Mouse (Mus musculus): ENCODE results near the gene Zc3hav1.
A peak's percentile ranks its signal among the peaks of the same experiment; 100 is the strongest.

The Zc3hav1 gene

DNA sequence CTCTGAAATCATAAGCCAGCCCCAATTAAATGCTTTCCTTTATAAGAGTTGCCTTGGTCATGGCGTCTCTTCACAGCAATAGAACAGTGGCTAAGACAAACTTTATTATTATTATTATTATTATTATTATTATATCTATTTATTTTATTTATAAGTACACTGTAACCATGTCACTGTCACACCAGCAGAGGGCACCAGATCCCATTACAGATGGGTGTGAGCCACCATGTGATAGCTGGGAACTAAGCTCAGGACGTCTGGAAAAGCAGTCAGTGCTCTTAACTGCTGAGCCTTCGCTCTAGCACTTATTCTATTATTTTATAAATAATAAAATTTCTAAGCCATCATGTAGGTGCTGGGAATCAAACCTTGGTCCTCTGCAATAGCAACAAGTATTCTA is 60.7 kb downstream of the Zc3hav1 start:
- DNase-seq (ENCODE audit: low spot score in 2 of 2): no peak

- DNase-seq (ENCODE audit: low spot score in 2 of 2): no peak
These were observed 61.3 kb downstream of the Zc3hav1 start for GRCm38 (mm10) chr6:38292871-38293646.

DNA sequence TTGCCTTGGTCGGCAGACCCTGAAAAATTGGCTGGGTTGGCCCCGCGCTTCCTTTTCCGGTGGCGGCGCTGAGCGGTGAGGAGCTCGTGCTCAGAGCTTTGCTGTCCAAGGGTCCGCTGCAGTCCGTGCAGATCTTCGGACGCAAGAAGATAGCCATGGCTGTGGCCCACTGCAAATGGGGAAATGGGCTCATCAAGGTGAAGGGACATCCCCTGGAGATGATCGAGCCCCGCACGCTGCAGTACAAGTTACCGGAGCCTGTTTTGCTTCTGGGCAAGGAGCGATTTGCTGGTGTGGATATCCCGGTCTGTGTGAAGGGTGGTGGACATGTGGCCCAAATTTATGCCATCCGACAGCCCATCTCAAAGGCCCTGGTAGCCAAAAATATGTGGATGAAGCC is 70.0 kb downstream of the Zc3hav1 start:
- DNase-seq (ENCODE audit: low spot score in 2 of 2): no peak

DNA sequence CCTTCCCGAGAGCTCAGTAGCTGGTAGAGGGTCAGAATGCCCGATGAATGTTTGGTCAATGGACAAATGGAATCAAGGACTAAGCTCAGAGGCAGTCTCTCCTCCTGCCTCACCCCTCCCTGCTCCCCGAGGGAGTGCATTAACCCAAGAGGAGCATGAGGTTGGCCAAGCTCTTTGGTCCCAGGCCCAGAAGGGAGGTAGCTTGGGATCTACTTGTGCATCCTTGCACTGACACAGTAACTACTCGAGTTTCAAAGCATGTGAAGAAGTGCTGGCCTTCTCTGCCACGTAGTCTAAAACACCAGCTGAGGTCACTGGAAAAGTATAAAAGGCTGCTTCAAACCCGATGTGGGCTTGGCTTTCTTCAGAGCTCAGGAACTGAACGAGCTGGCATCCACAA is 89.9 kb downstream of the Zc3hav1 start:
- no peak for DNase-seq (ENCODE audit: low spot score in 2 of 2)

GRCm38 (mm10) chr6:38263393-38264159 is 90.8 kb downstream of the Zc3hav1 start:
- DNase-seq (ENCODE audit: low spot score in 2 of 2): peak in 1 of 2 experiments; percentile 56

DNA sequence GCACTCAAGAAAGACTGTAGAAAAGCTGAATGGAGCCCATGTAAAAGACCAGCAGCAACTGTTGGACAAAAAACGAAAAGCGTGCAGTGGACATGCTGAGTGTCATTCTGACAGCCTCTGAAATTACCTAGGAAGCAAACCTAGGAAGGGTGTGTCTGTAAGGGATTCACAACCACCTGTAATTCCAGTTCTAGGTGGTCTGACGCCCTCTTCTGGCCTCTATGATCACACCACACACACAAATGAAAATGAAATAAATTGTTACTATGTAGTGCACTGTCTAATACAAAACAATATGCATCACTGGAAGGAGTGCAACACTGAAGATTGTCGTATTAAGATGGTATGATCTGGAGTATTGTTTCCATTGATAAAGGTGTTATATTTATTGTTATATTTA is 92.5 kb downstream of the Zc3hav1 start:
- DNase-seq (ENCODE audit: low spot score in 2 of 2): no peak

- DNase-seq (ENCODE audit: low spot score in 2 of 2): no peak
These were observed 96.9 kb downstream of the Zc3hav1 start for GRCm38 (mm10) chr6:38257506-38257905.

- no peak for DNase-seq (ENCODE audit: low spot score in 2 of 2)
These were observed 97.6 kb downstream of the Zc3hav1 start for GRCm38 (mm10) chr6:38256793-38257192.

- DNase-seq (ENCODE audit: low spot score in 2 of 2): no peak
These were observed 98.6 kb downstream of the Zc3hav1 start for GRCm38 (mm10) chr6:38255794-38256193.
